Mouse (Mus musculus): ENCODE data around the gene Ttll8. TPM values are rescaled to one million over a fixed set of nuclear protein-coding genes. Genes with fewer than 3 reads are reported as not detected.

Ttll8 gene
- polyA plus RNA-seq, 1 experiment from 2014 or later, result not detected

DNA sequence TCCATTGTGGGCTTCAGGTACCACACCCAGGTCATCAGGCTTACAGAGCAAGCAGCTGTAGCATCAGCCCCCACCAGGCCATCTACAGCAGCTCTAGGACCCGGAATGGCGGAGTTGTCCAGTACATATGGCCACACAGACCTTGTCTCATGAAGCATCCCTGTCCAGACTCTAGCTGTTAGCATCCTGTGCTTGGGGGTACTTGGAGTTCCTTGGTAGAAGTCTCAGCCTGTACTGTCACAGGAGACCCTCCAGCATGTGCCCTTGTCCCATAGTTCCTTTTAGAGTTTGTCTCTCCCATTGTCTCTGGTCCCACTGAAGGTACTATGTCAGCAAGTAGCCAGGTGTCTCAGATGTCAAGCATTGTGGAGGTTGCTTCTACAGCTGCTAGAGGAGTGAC is 104.6 kb downstream of the Ttll8 start:
- H3K4me1 ChIP-seq (ENCODE audit: control insufficient read depth, insufficient read depth, low read length), result no peaks in the 10 kb centered on the region
- H3K4me3 ChIP-seq (replicated peaks; ENCODE audit: low read depth, low read length), result no peak overlapping the region
- H3K36me3 ChIP-seq (ENCODE audit: control insufficient read depth, insufficient read depth, low read length), result no peaks in the 10 kb centered on the region
- no peak overlapping the region for H3K9ac ChIP-seq (replicated peaks; ENCODE audit: low read length)
- no peaks in the 10 kb centered on the region for H3K9me3 ChIP-seq (ENCODE audit: control insufficient read depth, low read length)
- H3K4me2 ChIP-seq (ENCODE audit: low read length), result no peak overlapping the region
- no peak for ATAC-seq (ENCODE audit: low FRiP score, low TSS enrichment)
- DNase-seq, result no peak
- 91% methylated on average over 2 of the region's 2 CpGs for WGBS
- H3K27ac ChIP-seq (replicated peaks; ENCODE audit: low read depth, low read length), result no peak overlapping the region
- H3K27me3 ChIP-seq (ENCODE audit: control insufficient read depth, insufficient read depth, low read length), result no peaks in the 10 kb centered on the region

- DNase-seq (no peak), ATAC-seq (ENCODE audit: low FRiP score, low TSS enrichment) (no peak)
- 100% methylated on average over 1 of the region's 1 CpGs for WGBS
Measured at GRCm38 (mm10) chr15:88848661-88849060, 105.6 kb downstream of the Ttll8 start.

DNA sequence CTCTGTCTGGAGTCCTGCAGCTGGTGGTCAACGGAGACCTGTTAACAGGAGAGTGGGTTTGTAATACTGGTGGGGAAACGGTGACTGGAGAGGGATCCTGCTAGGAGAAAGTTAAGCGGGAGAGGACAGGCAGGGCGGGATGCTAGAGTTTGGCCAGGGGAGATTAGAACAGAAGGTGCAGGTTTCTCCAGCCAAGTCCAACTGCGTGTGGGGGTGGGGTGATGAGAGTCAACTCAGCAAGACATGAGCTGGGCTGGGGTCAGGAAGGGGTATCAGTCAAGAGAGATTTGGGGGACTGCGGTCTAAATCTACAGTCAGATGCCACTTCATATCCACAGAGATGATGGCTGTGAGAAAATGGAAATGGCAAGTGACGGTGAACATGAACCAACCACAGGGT is 109.3 kb downstream of the Ttll8 start:
- no peak overlapping the region for H3K4me3 ChIP-seq (replicated peaks; ENCODE audit: low read depth, low read length)
- H3K27me3 ChIP-seq (ENCODE audit: control insufficient read depth, insufficient read depth, low read length), result no peaks in the 10 kb centered on the region
- ATAC-seq (ENCODE audit: low FRiP score, low TSS enrichment) (no peak), DNase-seq (no peak)
- H3K9me3 ChIP-seq (ENCODE audit: control insufficient read depth, low read length), result no peaks in the 10 kb centered on the region
- no peaks in the 10 kb centered on the region for H3K36me3 ChIP-seq (ENCODE audit: control insufficient read depth, insufficient read depth, low read length)
- no peak overlapping the region for H3K9ac ChIP-seq (replicated peaks; ENCODE audit: low read length)
- no peaks in the 10 kb centered on the region for H3K4me1 ChIP-seq (ENCODE audit: control insufficient read depth, insufficient read depth, low read length)
- H3K4me2 ChIP-seq (ENCODE audit: low read length), result no peak overlapping the region
- 92% methylated on average over 7 of the region's 7 CpGs for WGBS
- no peak overlapping the region for H3K27ac ChIP-seq (replicated peaks; ENCODE audit: low read depth, low read length)

More at GRCm38 (mm10) chr15:88848661-88849060, 105.6 kb downstream of the Ttll8 start:
- Histone ChIP-seq H3K4me3 (replicated peaks; ENCODE audit: low read depth, low read length) (no peak overlapping the region), H3K9me3 (ENCODE audit: control insufficient read depth, low read length) (no peaks in the 10 kb centered on the region), H3K27ac (replicated peaks; ENCODE audit: low read depth, low read length) (no peak overlapping the region), H3K27me3 (ENCODE audit: control insufficient read depth, insufficient read depth, low read length) (no peaks in the 10 kb centered on the region), H3K9ac (replicated peaks; ENCODE audit: low read length) (no peak overlapping the region), H3K36me3 (ENCODE audit: control insufficient read depth, insufficient read depth, low read length) (no peaks in the 10 kb centered on the region), H3K4me1 (ENCODE audit: control insufficient read depth, insufficient read depth, low read length) (no peaks in the 10 kb centered on the region), H3K4me2 (ENCODE audit: low read length) (no peak overlapping the region)

DNA sequence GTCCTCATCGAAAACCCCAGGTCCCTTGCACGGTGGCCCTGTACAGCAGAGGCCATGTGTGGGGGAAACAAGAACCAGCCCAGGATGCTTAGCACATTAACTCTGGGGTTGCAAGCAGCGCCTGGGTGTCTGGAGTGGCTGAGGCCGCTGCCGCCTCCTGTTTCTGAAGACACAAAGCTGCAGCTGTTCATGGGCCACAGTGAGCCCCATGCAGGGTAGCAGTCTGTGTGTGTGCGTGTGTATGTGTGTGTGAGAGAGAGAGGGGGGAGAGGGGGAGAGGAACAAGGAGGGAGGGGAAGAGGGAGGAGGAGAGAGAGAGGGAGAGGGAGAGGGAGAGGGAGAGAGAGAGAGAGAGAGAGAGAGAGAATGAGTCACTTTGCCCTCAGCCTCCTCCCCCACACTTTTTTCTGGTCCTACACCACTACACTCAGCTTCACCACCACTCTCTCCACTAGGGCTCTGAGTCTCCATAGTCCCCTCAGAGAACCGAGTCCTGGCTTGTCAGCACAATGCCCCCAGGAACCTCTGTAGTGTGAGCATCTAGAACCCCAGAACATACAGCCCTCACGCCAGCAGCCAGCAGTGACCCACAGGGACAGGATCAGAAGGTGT is 110.6 kb downstream of the Ttll8 start:
- H3K4me1 ChIP-seq (ENCODE audit: control insufficient read depth, insufficient read depth, low read length), result no peaks in the 10 kb centered on the region
- no peak for DNase-seq
- no peak overlapping the region for H3K27ac ChIP-seq (replicated peaks; ENCODE audit: low read depth, low read length)
- H3K9ac ChIP-seq (replicated peaks; ENCODE audit: low read length), result no peak overlapping the region
- ATAC-seq (ENCODE audit: low FRiP score, low TSS enrichment), result no peak
- H3K27me3 ChIP-seq (ENCODE audit: control insufficient read depth, insufficient read depth, low read length), result no peaks in the 10 kb centered on the region
- no peaks in the 10 kb centered on the region for H3K36me3 ChIP-seq (ENCODE audit: control insufficient read depth, insufficient read depth, low read length)
- 45% methylated on average over 8 of the region's 8 CpGs for WGBS
- no peak overlapping the region for H3K4me3 ChIP-seq (replicated peaks; ENCODE audit: low read depth, low read length)
- no peak overlapping the region for H3K4me2 ChIP-seq (ENCODE audit: low read length)
- no peaks in the 10 kb centered on the region for H3K9me3 ChIP-seq (ENCODE audit: control insufficient read depth, low read length)

- Histone ChIP-seq H3K9ac (replicated peaks; ENCODE audit: low read length) (no peak overlapping the region), H3K27ac (replicated peaks; ENCODE audit: low read depth, low read length) (no peak overlapping the region), H3K4me2 (ENCODE audit: low read length) (no peak overlapping the region), H3K4me1 (ENCODE audit: control insufficient read depth, insufficient read depth, low read length) (peaks cover 9% of the 10 kb centered on the region), H3K27me3 (ENCODE audit: control insufficient read depth, insufficient read depth, low read length) (no peaks in the 10 kb centered on the region), H3K36me3 (ENCODE audit: control insufficient read depth, insufficient read depth, low read length) (no peaks in the 10 kb centered on the region), H3K4me3 (replicated peaks; ENCODE audit: low read depth, low read length) (no peak overlapping the region), H3K9me3 (ENCODE audit: control insufficient read depth, low read length) (no peaks in the 10 kb centered on the region)
- ATAC-seq (ENCODE audit: low FRiP score, low TSS enrichment) (no peak), DNase-seq (no peak)
- 80% methylated on average over 3 of the region's 3 CpGs for WGBS
Measured at GRCm38 (mm10) chr15:88842300-88842673, 111.9 kb downstream of the Ttll8 start.

DNA sequence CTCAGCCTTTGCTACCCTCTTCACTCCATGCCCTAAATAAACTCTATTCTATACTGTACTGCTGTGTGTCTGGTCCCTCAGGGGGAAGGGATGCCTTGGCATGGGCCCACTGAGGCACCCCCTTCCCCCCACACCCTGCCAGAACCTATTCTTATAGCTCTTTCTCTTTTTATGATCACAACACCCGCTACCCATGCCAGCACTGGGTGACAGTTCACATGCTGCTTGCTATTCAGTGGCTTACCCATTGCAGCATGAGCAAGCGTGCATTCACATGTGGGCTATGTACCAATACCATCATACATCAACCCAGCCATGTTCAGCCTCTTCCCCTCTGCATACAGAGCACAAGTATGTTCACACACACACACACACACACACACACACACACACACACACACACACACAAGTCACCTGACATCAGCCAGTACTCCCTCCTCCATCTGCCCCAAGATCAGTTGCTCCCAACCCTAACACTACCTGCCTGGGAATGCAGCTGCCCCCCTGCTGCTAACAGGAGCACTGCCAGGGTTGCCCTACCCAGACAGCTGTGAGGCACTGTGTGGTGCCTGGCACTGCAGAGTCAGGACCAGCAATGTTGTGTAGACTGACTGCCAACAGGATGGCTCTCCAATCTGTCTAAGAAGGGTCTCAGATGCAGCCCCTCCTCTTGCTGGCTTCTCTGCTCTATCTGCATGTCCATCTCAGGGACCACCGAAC is 112.5 kb downstream of the Ttll8 start:
- DNase-seq (no peak), ATAC-seq (ENCODE audit: low FRiP score, low TSS enrichment) (no peak)
- Histone ChIP-seq H3K4me1 (ENCODE audit: control insufficient read depth, insufficient read depth, low read length) (peaks cover 12% of the 10 kb centered on the region), H3K4me3 (replicated peaks; ENCODE audit: low read depth, low read length) (no peak overlapping the region), H3K9me3 (ENCODE audit: control insufficient read depth, low read length) (no peaks in the 10 kb centered on the region), H3K9ac (replicated peaks; ENCODE audit: low read length) (no peak overlapping the region), H3K27me3 (ENCODE audit: control insufficient read depth, insufficient read depth, low read length) (no peaks in the 10 kb centered on the region), H3K27ac (replicated peaks; ENCODE audit: low read depth, low read length) (no peak overlapping the region), H3K4me2 (ENCODE audit: low read length) (no peak overlapping the region), H3K36me3 (ENCODE audit: control insufficient read depth, insufficient read depth, low read length) (no peaks in the 10 kb centered on the region)
- WGBS, result 90% methylated on average over 3 of the region's 3 CpGs

- H3K27ac ChIP-seq (replicated peaks; ENCODE audit: low read depth, low read length), result no peak overlapping the region
- WGBS, result 97% methylated on average over 2 of the region's 2 CpGs
- H3K27me3 ChIP-seq (ENCODE audit: control insufficient read depth, insufficient read depth, low read length), result no peaks in the 10 kb centered on the region
- H3K36me3 ChIP-seq (ENCODE audit: control insufficient read depth, insufficient read depth, low read length), result no peaks in the 10 kb centered on the region
- no peak overlapping the region for H3K4me3 ChIP-seq (replicated peaks; ENCODE audit: low read depth, low read length)
- H3K4me2 ChIP-seq (ENCODE audit: low read length), result no peak overlapping the region
- no peak overlapping the region for H3K9ac ChIP-seq (replicated peaks; ENCODE audit: low read length)
- H3K9me3 ChIP-seq (ENCODE audit: control insufficient read depth, low read length), result no peaks in the 10 kb centered on the region
- DNase-seq, result no peak
- no peak for ATAC-seq (ENCODE audit: low FRiP score, low TSS enrichment)
- peaks cover 12% of the 10 kb centered on the region for H3K4me1 ChIP-seq (ENCODE audit: control insufficient read depth, insufficient read depth, low read length)
Measured at GRCm38 (mm10) chr15:88841160-88841559, 113.1 kb downstream of the Ttll8 start.
